In the genomic region with DNA sequence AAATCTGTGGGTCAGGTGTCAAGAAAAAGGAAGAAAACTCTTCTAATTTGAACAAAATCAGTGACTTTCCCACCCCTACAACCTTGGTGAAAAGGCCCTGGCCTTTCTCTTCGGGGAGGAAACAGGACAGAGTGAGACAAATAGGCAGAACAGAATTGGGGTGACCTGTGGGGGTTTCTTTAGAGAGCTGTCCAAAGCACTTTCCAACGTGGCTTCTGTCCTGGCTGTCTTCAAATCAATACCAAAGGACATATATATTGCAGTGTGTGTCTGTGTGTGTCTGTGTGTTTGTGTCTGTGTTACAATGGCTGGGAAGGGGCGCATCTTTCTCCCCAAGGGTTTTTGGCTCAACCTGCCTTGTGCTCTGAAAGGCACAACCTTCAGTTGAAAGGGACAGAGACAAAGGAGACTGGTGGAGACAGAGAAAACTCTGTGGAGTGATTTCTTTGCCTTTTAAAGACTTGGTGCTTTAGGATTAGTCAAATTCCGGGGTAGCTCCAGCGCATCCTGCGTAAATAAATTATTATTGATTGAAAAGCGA, we compare ENCODE assay signal across 24 mouse cellular contexts. TPM values are rescaled to one million over a fixed set of nuclear protein-coding genes. Genes with fewer than 3 reads are reported as not detected.
A peak's percentile ranks its signal among the peaks of the same experiment; 100 is the strongest.
DNase-seq lines count a peak whose midpoint lies in the region; ATAC-seq and TF ChIP-seq lines count a peak whose summit lies in the region.
"Had no signal": no experiment of that assay in that cellular context is flagged by ENCODE, and none has a peak within 500 bp of the region (broad histone marks: within the 10 kb centered on the region; RNA-seq: fewer than 3 reads in every experiment).

No protein-coding gene starts in this region.

- DNase-seq in forebrain, embryonic 10.5 days (ENCODE audit: extremely low spot score, low spot score): peak; percentile 23
- DNase-seq in hindbrain, embryonic 11.5 days (ENCODE audit: low spot score): peak; percentile 49
- DNase-seq in hindbrain, embryonic 14.5 days (ENCODE audit: low spot score): no peak
- no peak for DNase-seq in spleen, adult 2 months (ENCODE audit: low read depth in 1 of 2, low spot score in 2 of 2)
- DNase-seq in spleen, postnatal 14 days (ENCODE audit: low spot score in 2 of 2): no peak
- DNase-seq: gastrocnemius, postnatal 25 days; lung, adult 18-20 months; right cerebral cortex, postnatal 14 days; thymus, adult 18-20 months had no signal

- H3K27ac ChIP-seq in forebrain, embryonic 10.5 days: no peak overlapping the region
- H3K27ac ChIP-seq in forebrain, embryonic 13.5 days: no peak overlapping the region
- H3K27ac ChIP-seq in hindbrain, embryonic 11.5 days (ENCODE audit: low read depth, low read length): no peak overlapping the region
- no peak overlapping the region for H3K27ac ChIP-seq in hindbrain, embryonic 14.5 days
- 0 out of 2 replicates have a peak overlapping the region, but pooled peaks have one; percentile 70 for H3K27ac ChIP-seq in spleen, adult 2 months (ENCODE audit: insufficient read depth, low read length)
- H3K27ac ChIP-seq in stomach, embryonic 16.5 days (ENCODE audit: low read length): no peak overlapping the region
- H3K27ac ChIP-seq: embryonic facial prominence, embryonic 13.5 days; hindbrain, embryonic 10.5 days; kidney, embryonic 15.5 days had no signal

- no peak for TF ChIP-seq POLR2A in spleen, adult 2 months (IDR thresholded peaks at IDR 0.05; ENCODE audit: low read depth, low read length)

- 0% methylated on average over 7 of the region's 7 CpGs for WGBS in forebrain, embryonic 10.5 days
- WGBS in forebrain, embryonic 13.5 days: 0% methylated on average over 7 of the region's 7 CpGs
- WGBS in hindbrain, embryonic 11.5 days: under 1% methylated on average over 7 of the region's 7 CpGs
- 3% methylated on average over 7 of the region's 7 CpGs for WGBS in hindbrain, embryonic 14.5 days
- WGBS in spleen, adult 2 months: 9% methylated on average over 7 of the region's 7 CpGs
- WGBS in stomach, embryonic 16.5 days: 2% methylated on average over 7 of the region's 7 CpGs

- TF ChIP-seq CTCF in spleen, adult 2 months (IDR thresholded peaks at IDR 0.05; ENCODE audit: extremely low read depth, insufficient read depth, insufficient read length, insufficient replicate concordance): no peak

- H3K4me3 ChIP-seq in forebrain, embryonic 10.5 days: no peak overlapping the region
- no peak overlapping the region for H3K4me3 ChIP-seq in forebrain, embryonic 13.5 days
- H3K4me3 ChIP-seq in hindbrain, embryonic 11.5 days (ENCODE audit: low read depth, low read length): no peak overlapping the region
- H3K4me3 ChIP-seq in hindbrain, embryonic 14.5 days (replicated peaks; ENCODE audit: low read length): no peak overlapping the region
- no peak overlapping the region for H3K4me3 ChIP-seq in spleen, adult 2 months (ENCODE audit: extremely low read depth, insufficient read depth, insufficient read length)
- H3K4me3 ChIP-seq in stomach, embryonic 16.5 days (replicated peaks; ENCODE audit: low read length): peak overlapping the region; percentile 7; the same call in 1 of the 2 replicates

- peaks cover 20% of the 10 kb centered on the region for H3K4me1 ChIP-seq in forebrain, embryonic 10.5 days
- peaks cover 8% of the 10 kb centered on the region; the same call in 1 of the 2 replicates for H3K4me1 ChIP-seq in forebrain, embryonic 13.5 days
- no peaks in the 10 kb centered on the region; the same call in 1 of the 2 replicates for H3K4me1 ChIP-seq in hindbrain, embryonic 11.5 days (replicated peaks; ENCODE audit: control insufficient read depth, insufficient read depth, low read length)
- no peaks in the 10 kb centered on the region for H3K4me1 ChIP-seq in hindbrain, embryonic 14.5 days (replicated peaks; ENCODE audit: control insufficient read depth, insufficient read depth, low read length)
- H3K4me1 ChIP-seq in spleen, adult 2 months (ENCODE audit: control insufficient read depth, insufficient read depth, insufficient read length): peaks cover 4% of the 10 kb centered on the region
- H3K4me1 ChIP-seq in stomach, embryonic 16.5 days (ENCODE audit: control insufficient read depth, insufficient read depth, low read length): peaks cover 4% of the 10 kb centered on the region; the same call in 1 of the 2 replicates

- no peak overlapping the region for H3K4me2 ChIP-seq in forebrain, embryonic 13.5 days
- no peak overlapping the region for H3K4me2 ChIP-seq in hindbrain, embryonic 11.5 days (replicated peaks; ENCODE audit: low read depth, low read length)
- no peak overlapping the region for H3K4me2 ChIP-seq in hindbrain, embryonic 14.5 days (replicated peaks)
- H3K4me2 ChIP-seq in stomach, embryonic 16.5 days (ENCODE audit: low read depth, low read length): peak overlapping the region; percentile 8; the same call in 1 of the 2 replicates
- H3K4me2 ChIP-seq: embryonic facial prominence, embryonic 13.5 days had no signal

- no peak for ATAC-seq in forebrain, embryonic 13.5 days
- ATAC-seq in hindbrain, embryonic 11.5 days (ENCODE audit: low FRiP score): no peak
- ATAC-seq in hindbrain, embryonic 14.5 days (ENCODE audit: low FRiP score): no peak
- no peak for ATAC-seq in stomach, embryonic 16.5 days (ENCODE audit: insufficient read depth, low FRiP score)
- ATAC-seq in megakaryocyte, adult 5-6 weeks (ENCODE audit: poor library complexity, severe bottlenecking): no peak

- no peak overlapping the region for H3K9ac ChIP-seq in forebrain, embryonic 13.5 days
- no peak overlapping the region for H3K9ac ChIP-seq in hindbrain, embryonic 11.5 days (ENCODE audit: low read depth, low read length)
- H3K9ac ChIP-seq in hindbrain, embryonic 14.5 days: no peak overlapping the region
- H3K9ac ChIP-seq in stomach, embryonic 16.5 days (ENCODE audit: low read length): no peak overlapping the region
- H3K9ac ChIP-seq: embryonic facial prominence, embryonic 13.5 days; kidney, embryonic 15.5 days had no signal

- H3K27me3 ChIP-seq in forebrain, embryonic 10.5 days (ENCODE audit: poor library complexity, severe bottlenecking): peaks cover 100% of the 10 kb centered on the region
- peaks cover 95% of the 10 kb centered on the region for H3K27me3 ChIP-seq in forebrain, embryonic 13.5 days
- peaks cover 91% of the 10 kb centered on the region for H3K27me3 ChIP-seq in hindbrain, embryonic 11.5 days (ENCODE audit: control insufficient read depth, insufficient read depth, low read length)
- peaks cover 96% of the 10 kb centered on the region for H3K27me3 ChIP-seq in hindbrain, embryonic 14.5 days (ENCODE audit: control insufficient read depth, insufficient read depth, low read length)
- peaks cover 39% of the 10 kb centered on the region for H3K27me3 ChIP-seq in spleen, adult 2 months (ENCODE audit: control insufficient read depth, insufficient read depth, low read length)
- H3K27me3 ChIP-seq in stomach, embryonic 16.5 days (ENCODE audit: control insufficient read depth, insufficient read depth, low read length): peaks cover 81% of the 10 kb centered on the region
- H3K27me3 ChIP-seq: CH12.LX had no signal

- no peaks in the 10 kb centered on the region for H3K36me3 ChIP-seq in forebrain, embryonic 10.5 days (replicated peaks)
- no peaks in the 10 kb centered on the region for H3K36me3 ChIP-seq in forebrain, embryonic 13.5 days (ENCODE audit: poor library complexity, severe bottlenecking)
- no peaks in the 10 kb centered on the region for H3K36me3 ChIP-seq in hindbrain, embryonic 11.5 days (ENCODE audit: control insufficient read depth, insufficient read depth, low read length)
- no peaks in the 10 kb centered on the region for H3K36me3 ChIP-seq in hindbrain, embryonic 14.5 days (replicated peaks; ENCODE audit: control insufficient read depth, insufficient read depth)
- H3K36me3 ChIP-seq in spleen, adult 2 months (ENCODE audit: control insufficient read depth, insufficient read depth, low read length): no peaks in the 10 kb centered on the region
- H3K36me3 ChIP-seq in stomach, embryonic 16.5 days (ENCODE audit: control insufficient read depth, insufficient read depth, low read length): no peaks in the 10 kb centered on the region
- H3K36me3 ChIP-seq: embryonic facial prominence, embryonic 13.5 days; hindbrain, embryonic 10.5 days; kidney, embryonic 15.5 days had no signal

- H3K9me3 ChIP-seq in forebrain, embryonic 10.5 days: no peaks in the 10 kb centered on the region
- H3K9me3 ChIP-seq in forebrain, embryonic 13.5 days (replicated peaks): no peaks in the 10 kb centered on the region
- H3K9me3 ChIP-seq in hindbrain, embryonic 11.5 days (ENCODE audit: control insufficient read depth, low read length): no peaks in the 10 kb centered on the region
- H3K9me3 ChIP-seq in hindbrain, embryonic 14.5 days (ENCODE audit: control insufficient read depth, low read length): no peaks in the 10 kb centered on the region
- H3K9me3 ChIP-seq in stomach, embryonic 16.5 days (replicated peaks; ENCODE audit: control insufficient read depth, low read length): no peaks in the 10 kb centered on the region
- H3K9me3 ChIP-seq: embryonic facial prominence, embryonic 13.5 days; hindbrain, embryonic 10.5 days; kidney, embryonic 15.5 days had no signal

RNA-seq across cellular contexts. Expression of a gene that starts 1.0 kb away (rescaled TPM):
- polyA plus RNA-seq in forebrain, embryonic 10.5 days (2016; fragmentation: Nextera tagmentation; extraction: Ambion mirVana): not detected in 2 replicates
- 0.53 TPM in 1 of 2 replicates, not detected in the other for polyA plus RNA-seq in forebrain, embryonic 13.5 days (2015; fragmentation: Nextera tagmentation; extraction: Ambion mirVana)
- not detected in 2 replicates for polyA plus RNA-seq in hindbrain, embryonic 11.5 days (2014; fragmentation: Nextera tagmentation; extraction: Ambion mirVana)
- polyA plus RNA-seq in hindbrain, embryonic 14.5 days (2014; fragmentation: Nextera tagmentation; extraction: Ambion mirVana): not detected in 2 replicates
- 19.8 and 34.6 TPM in 2 replicates for polyA plus RNA-seq in spleen, adult 2 months (2012; rRNA removed)
- polyA plus RNA-seq in stomach, embryonic 16.5 days (2015; fragmentation: Nextera tagmentation; extraction: Ambion mirVana): 2.3 and 4.6 TPM in 2 replicates
- total RNA-seq in megakaryocyte, adult 5-6 weeks (2015): not detected in 2 replicates
- not detected in 2 replicates for total RNA-seq in megakaryocyte, adult 5-6 weeks (2017)
- total RNA-seq: adrenal gland, adult 18-20 months; CH12.LX; gastrocnemius, postnatal 25 days; layer of hippocampus, postnatal 25 days; left cerebral cortex, postnatal 14 days; liver, adult 2 months; midbrain, postnatal 0 days had no signal
- polyA plus RNA-seq: hindbrain, embryonic 10.5 days; inflammation-experienced regulatory T-cells, adult 6 months; kidney, embryonic 15.5 days; liver, adult 2 months; midbrain, postnatal 0 days; neural tube, embryonic 11.5 days; urinary bladder, adult 2 months had no signal

Comparison
In these comparisons a context has a peak if more than half of its experiments do, and no peak if none do; other contexts are left out.
1. DNase-seq: peak in forebrain, embryonic 10.5 days (single experiment) and hindbrain, embryonic 11.5 days (single experiment); none in hindbrain, embryonic 14.5 days (single experiment), spleen, adult 2 months (0 of 2) and spleen, postnatal 14 days (0 of 2).